Mouse (Mus musculus): ENCODE measurements at regions not wholly inside any gene's neighbourhood (a gene's known extent, or its start where the extent isn't known, plus 50 kb on each side); places are given as distances from the start of the nearest gene placed in this dataset.

DNA sequence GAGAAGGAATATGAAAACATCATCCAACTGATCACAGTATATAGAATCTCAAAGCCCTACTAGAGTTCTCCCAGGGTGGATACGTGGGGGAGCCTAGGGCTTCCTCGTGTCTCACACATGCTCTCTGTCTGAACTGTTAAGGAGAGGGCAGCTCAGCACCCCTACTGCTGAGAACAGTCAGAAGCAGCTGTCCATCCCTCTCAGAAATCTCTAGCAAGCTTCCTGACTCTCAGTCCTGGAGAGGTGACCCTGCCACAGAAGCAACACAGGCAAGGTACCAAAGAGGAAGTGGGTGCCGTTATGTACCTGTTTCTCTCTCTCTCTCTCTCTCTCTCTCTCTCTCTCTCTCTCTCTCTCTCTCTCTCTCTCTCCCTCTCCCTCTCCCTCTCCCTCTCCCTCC is 317.7 kb upstream of the Trib2 start:
- ATAC-seq (ENCODE audit: insufficient read depth) = no peak
- H3K4me3 ChIP-seq (ENCODE audit: low read depth, low read length) = no peak overlapping the region
- H3K27me3 ChIP-seq (ENCODE audit: insufficient read depth, low read length) = no peaks in the 10 kb centered on the region
- H3K27ac ChIP-seq (ENCODE audit: low read depth) = no peak overlapping the region
- H3K9me3 ChIP-seq (ENCODE audit: low read depth, low read length) = no peaks in the 10 kb centered on the region
- no peak for DNase-seq
- H3K4me1 ChIP-seq (ENCODE audit: insufficient read depth) = no peaks in the 10 kb centered on the region
- 67% methylated on average over 3 of the region's 3 CpGs for WGBS
- H3K9ac ChIP-seq = no peak overlapping the region
- no peak overlapping the region for H3K4me2 ChIP-seq
- TF ChIP-seq CTCF (IDR thresholded peaks at IDR 0.05; ENCODE audit: low read depth) = no peak
- H3K36me3 ChIP-seq (ENCODE audit: insufficient read depth) = no peaks in the 10 kb centered on the region

DNA sequence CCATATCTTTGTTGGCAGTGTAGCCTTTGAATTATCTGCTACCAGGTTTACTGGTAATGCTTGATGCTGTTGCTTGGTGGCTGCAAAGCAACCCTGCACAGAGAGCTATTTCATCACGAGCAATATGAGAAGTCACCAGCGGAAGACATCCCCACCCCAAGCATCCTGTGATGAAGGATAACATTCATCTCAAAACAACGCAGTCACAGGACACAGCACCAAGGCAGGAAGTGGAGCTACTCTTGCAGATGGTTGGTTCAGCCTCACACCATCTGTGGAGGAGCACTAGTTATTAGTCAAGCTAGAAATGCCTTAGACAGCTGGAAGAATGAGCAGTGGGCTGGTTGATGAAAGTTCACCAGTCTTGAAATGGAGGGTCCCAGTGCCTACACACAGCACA is 316.5 kb upstream of the Trib2 start:
- H3K36me3 ChIP-seq (ENCODE audit: insufficient read depth) = no peaks in the 10 kb centered on the region
- H3K27ac ChIP-seq (ENCODE audit: low read depth) = no peak overlapping the region
- H3K4me2 ChIP-seq = no peak overlapping the region
- H3K4me1 ChIP-seq (ENCODE audit: insufficient read depth) = no peaks in the 10 kb centered on the region
- DNase-seq (no peak), ATAC-seq (ENCODE audit: insufficient read depth) (no peak)
- H3K9ac ChIP-seq = no peak overlapping the region
- no peaks in the 10 kb centered on the region for H3K9me3 ChIP-seq (ENCODE audit: low read depth, low read length)
- WGBS = 59% methylated on average over 3 of the region's 3 CpGs
- no peak overlapping the region for H3K4me3 ChIP-seq (ENCODE audit: low read depth, low read length)
- no peaks in the 10 kb centered on the region for H3K27me3 ChIP-seq (ENCODE audit: insufficient read depth, low read length)
- no peak for TF ChIP-seq CTCF (IDR thresholded peaks at IDR 0.05; ENCODE audit: low read depth)

DNA sequence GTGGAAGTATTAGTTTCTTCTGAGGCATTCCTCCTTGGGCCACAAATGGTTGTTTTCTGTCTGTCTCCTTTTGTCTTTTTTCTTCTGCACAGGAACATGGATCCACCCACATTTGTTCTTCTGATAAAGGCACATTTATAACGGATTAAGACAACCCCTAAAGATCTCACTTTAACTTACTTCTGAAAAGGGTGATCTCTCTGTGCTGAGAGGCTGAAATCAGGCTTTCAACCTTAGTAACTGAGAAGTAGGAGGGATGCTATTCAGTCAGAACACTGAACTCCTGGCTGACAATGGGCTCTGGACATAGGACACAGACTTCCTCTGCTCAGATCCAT is 315.0 kb upstream of the Trib2 start:
- no peaks in the 10 kb centered on the region for H3K36me3 ChIP-seq (ENCODE audit: insufficient read depth)
- H3K4me2 ChIP-seq = no peak overlapping the region
- H3K9ac ChIP-seq = no peak overlapping the region
- DNase-seq (no peak), ATAC-seq (ENCODE audit: insufficient read depth) (no peak)
- no peaks in the 10 kb centered on the region for H3K9me3 ChIP-seq (ENCODE audit: low read depth, low read length)
- no peak overlapping the region for H3K27ac ChIP-seq (ENCODE audit: low read depth)
- no peak overlapping the region for H3K4me3 ChIP-seq (ENCODE audit: low read depth, low read length)
- 59% methylated on average over 1 of the region's 1 CpGs for WGBS
- no peak for TF ChIP-seq CTCF (IDR thresholded peaks at IDR 0.05; ENCODE audit: low read depth)
- no peaks in the 10 kb centered on the region for H3K4me1 ChIP-seq (ENCODE audit: insufficient read depth)
- H3K27me3 ChIP-seq (ENCODE audit: insufficient read depth, low read length) = no peaks in the 10 kb centered on the region

DNA sequence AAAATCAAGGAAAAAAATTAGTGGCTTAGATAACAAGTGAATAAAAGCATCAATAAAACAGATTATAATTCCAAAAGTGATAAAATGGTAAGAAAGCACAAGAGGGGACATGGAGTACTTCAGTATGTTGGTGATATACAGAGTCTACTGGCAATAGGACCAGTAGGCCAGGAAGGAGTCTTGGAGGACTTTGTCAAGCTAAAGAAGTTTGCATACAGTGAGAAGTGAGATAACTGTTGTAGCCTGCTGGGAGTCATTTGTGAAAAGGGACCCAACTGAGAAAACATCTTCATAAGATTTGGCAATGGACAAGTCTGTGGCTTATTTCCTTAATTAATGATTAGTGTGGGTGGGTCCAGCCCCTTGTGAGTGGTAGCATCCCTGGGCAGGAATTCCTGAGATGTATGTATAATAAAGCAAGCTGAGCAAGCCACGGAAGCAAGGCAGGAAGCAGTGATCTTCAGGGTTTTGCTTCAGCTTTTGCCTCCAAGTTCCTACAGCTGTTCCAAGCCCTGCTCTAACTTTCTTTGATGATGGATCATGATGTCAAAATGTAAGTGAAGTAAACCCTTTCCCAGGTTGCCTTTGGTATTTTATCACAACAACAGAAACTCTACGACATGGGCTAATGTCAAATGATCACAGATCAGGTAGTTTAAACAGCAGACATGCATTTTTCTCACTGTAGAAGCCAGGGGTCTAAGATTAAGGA is 314.5 kb upstream of the Trib2 start:
- no peaks in the 10 kb centered on the region for H3K27me3 ChIP-seq (ENCODE audit: insufficient read depth, low read length)
- H3K9me3 ChIP-seq (ENCODE audit: low read depth, low read length) = no peaks in the 10 kb centered on the region
- H3K4me2 ChIP-seq = no peak overlapping the region
- no peak for TF ChIP-seq CTCF (IDR thresholded peaks at IDR 0.05; ENCODE audit: low read depth)
- H3K4me3 ChIP-seq (ENCODE audit: low read depth, low read length) = no peak overlapping the region
- 34% methylated on average over 2 of the region's 2 CpGs for WGBS
- no peak for DNase-seq
- no peaks in the 10 kb centered on the region for H3K4me1 ChIP-seq (ENCODE audit: insufficient read depth)
- no peaks in the 10 kb centered on the region for H3K36me3 ChIP-seq (ENCODE audit: insufficient read depth)
- H3K9ac ChIP-seq = no peak overlapping the region
- ATAC-seq (ENCODE audit: insufficient read depth) = no peak
- no peak overlapping the region for H3K27ac ChIP-seq (ENCODE audit: low read depth)

DNA sequence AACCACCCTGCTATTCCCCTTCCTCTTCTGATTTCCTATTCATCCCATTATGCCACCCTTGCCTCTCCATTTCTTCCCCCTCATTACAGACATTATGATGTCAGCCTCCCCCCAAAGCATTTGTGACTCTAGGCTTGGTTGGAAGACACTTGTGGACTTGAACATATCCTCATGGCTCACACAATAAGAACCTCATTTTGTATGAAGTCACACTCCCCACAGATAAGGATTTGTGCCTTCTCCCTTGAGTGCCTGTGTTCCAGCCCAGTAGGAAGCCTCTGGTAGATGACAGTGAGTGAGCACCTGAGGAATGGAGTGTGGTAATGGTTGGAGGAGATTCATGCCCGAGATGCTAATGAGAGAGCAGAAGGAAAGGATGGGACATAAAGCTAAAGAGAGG is 313.9 kb upstream of the Trib2 start:
- H3K36me3 ChIP-seq (ENCODE audit: insufficient read depth) = no peaks in the 10 kb centered on the region
- 54% methylated on average over 1 of the region's 1 CpGs for WGBS
- no peak overlapping the region for H3K27ac ChIP-seq (ENCODE audit: low read depth)
- no peak overlapping the region for H3K9ac ChIP-seq
- H3K27me3 ChIP-seq (ENCODE audit: insufficient read depth, low read length) = no peaks in the 10 kb centered on the region
- no peaks in the 10 kb centered on the region for H3K4me1 ChIP-seq (ENCODE audit: insufficient read depth)
- no peaks in the 10 kb centered on the region for H3K9me3 ChIP-seq (ENCODE audit: low read depth, low read length)
- no peak overlapping the region for H3K4me3 ChIP-seq (ENCODE audit: low read depth, low read length)
- ATAC-seq (ENCODE audit: insufficient read depth) (no peak), DNase-seq (no peak)
- TF ChIP-seq CTCF (IDR thresholded peaks at IDR 0.05; ENCODE audit: low read depth) = no peak
- H3K4me2 ChIP-seq = no peak overlapping the region

DNA sequence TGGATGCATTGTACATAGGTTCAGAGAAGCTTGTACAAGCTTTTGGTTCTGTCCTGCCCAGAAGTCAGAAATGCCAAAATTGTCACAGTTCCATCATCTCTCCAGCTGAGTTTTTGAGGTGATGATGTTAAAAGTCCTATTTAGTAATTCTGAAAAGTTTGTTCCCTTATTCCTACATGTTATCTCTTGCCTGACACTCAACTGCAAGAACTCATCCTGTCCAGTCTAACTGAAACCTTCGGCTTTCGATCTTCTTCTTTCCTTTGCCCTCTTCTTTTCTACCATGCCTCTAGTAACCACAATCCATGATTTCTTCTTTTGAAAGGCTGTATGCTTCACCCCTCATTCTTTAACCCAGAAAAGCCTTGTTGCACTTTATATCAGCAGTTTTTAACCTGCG is 313.2 kb upstream of the Trib2 start:
- no peaks in the 10 kb centered on the region for H3K4me1 ChIP-seq (ENCODE audit: insufficient read depth)
- ATAC-seq (ENCODE audit: insufficient read depth) (no peak), DNase-seq (no peak)
- H3K9ac ChIP-seq = no peak overlapping the region
- no peak for TF ChIP-seq CTCF (IDR thresholded peaks at IDR 0.05; ENCODE audit: low read depth)
- H3K4me3 ChIP-seq (ENCODE audit: low read depth, low read length) = no peak overlapping the region
- no peaks in the 10 kb centered on the region for H3K9me3 ChIP-seq (ENCODE audit: low read depth, low read length)
- H3K36me3 ChIP-seq (ENCODE audit: insufficient read depth) = no peaks in the 10 kb centered on the region
- 92% methylated on average over 3 of the region's 3 CpGs for WGBS
- H3K4me2 ChIP-seq = no peak overlapping the region
- H3K27ac ChIP-seq (ENCODE audit: low read depth) = no peak overlapping the region
- H3K27me3 ChIP-seq (ENCODE audit: insufficient read depth, low read length) = no peaks in the 10 kb centered on the region

DNA sequence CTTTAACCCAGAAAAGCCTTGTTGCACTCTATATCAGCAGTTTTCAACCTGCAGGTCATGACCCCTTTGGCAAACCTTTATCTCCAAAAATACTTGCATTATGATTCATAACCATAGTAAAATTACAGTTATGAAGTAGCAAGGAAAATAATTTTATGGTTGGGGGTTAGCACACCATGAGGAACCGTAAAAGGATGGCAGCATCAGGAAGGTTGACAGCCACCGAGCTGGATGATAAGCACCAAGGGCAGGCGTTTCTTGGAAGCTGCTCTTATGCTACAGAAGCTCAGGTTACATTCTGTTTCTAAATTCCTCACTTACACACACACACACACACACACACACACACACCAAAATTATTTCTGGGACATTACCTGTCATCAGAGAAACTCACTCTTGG is 312.5 kb upstream of the Trib2 start:
- no peaks in the 10 kb centered on the region for H3K4me1 ChIP-seq (ENCODE audit: insufficient read depth)
- no peak overlapping the region for H3K4me3 ChIP-seq (ENCODE audit: low read depth, low read length)
- no peaks in the 10 kb centered on the region for H3K36me3 ChIP-seq (ENCODE audit: insufficient read depth)
- H3K4me2 ChIP-seq = no peak overlapping the region
- no peak for TF ChIP-seq CTCF (IDR thresholded peaks at IDR 0.05; ENCODE audit: low read depth)
- H3K9me3 ChIP-seq (ENCODE audit: low read depth, low read length) = no peaks in the 10 kb centered on the region
- no peak for DNase-seq
- ATAC-seq (ENCODE audit: insufficient read depth) = no peak
- H3K9ac ChIP-seq = no peak overlapping the region
- WGBS = 64% methylated on average over 3 of the region's 3 CpGs
- H3K27ac ChIP-seq (ENCODE audit: low read depth) = no peak overlapping the region
- H3K27me3 ChIP-seq (ENCODE audit: insufficient read depth, low read length) = no peaks in the 10 kb centered on the region

DNA sequence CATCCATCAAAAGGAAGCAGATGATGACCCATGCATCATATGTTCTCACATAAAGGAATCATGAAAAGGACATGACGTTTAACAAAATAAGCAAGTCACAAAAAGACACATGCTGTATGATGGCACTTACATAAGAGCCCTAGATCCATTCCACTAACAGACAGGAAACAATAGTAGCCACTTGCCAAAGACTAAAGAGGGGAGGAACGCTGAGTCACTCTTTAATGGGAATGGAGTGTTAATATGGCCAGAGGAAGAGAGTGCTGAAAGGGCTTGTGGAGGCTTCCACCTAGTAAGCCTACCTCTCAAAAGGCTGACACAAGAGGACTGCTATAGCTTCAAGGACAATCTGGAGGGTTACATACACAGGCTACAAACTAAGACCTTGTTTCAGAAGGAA is 308.2 kb upstream of the Trib2 start:
- Histone ChIP-seq H3K4me3 (ENCODE audit: low read depth, low read length) (no peak overlapping the region), H3K4me1 (ENCODE audit: insufficient read depth) (no peaks in the 10 kb centered on the region), H3K27me3 (ENCODE audit: insufficient read depth, low read length) (no peaks in the 10 kb centered on the region), H3K4me2 (no peak overlapping the region), H3K36me3 (ENCODE audit: insufficient read depth) (no peaks in the 10 kb centered on the region), H3K27ac (ENCODE audit: low read depth) (no peak overlapping the region), H3K9ac (no peak overlapping the region), H3K9me3 (ENCODE audit: low read depth, low read length) (no peaks in the 10 kb centered on the region)
- WGBS = 83% methylated on average over 2 of the region's 2 CpGs
- ATAC-seq (ENCODE audit: insufficient read depth) = no peak
- no peak for TF ChIP-seq CTCF (IDR thresholded peaks at IDR 0.05; ENCODE audit: low read depth)
- no peak for DNase-seq

All from lung, embryonic 14.5 days (tissue).